Mouse (Mus musculus) c-Kit-positive CD71-positive TER-119-negative erythroid progenitor cells, embryonic 14.5 days (primary cell): ENCODE measurements at regions not wholly inside any gene's neighbourhood (a gene's known extent, or its start where the extent isn't known, plus 50 kb on each side); places are given as distances from the start of the nearest gene placed in this dataset.
"Not testable (repeated sequence)": the region's sequence is repeated elsewhere in the genome, so short reads cannot be mapped to it uniquely, and the experiment has no call there.

Experiments
- DNase-seq: peaks from one replicate; pipeline ENCODE4 v3.0.0-alpha.2; 2013; ENCODE audit warnings: low read depth

GRCm38 (mm10) chr17:83049972-83050535, 165.0 kb upstream of the Pkdcc start:
- DNase-seq = no peak

GRCm38 (mm10) chr17:83050591-83051197, 164.4 kb upstream of the Pkdcc start:
- no peak for DNase-seq

GRCm38 (mm10) chr17:83052613-83053140, 162.4 kb upstream of the Pkdcc start:
- no peak for DNase-seq

- no peak for DNase-seq
These were observed 157.3 kb upstream of the Pkdcc start for GRCm38 (mm10) chr17:83057832-83058231.

GRCm38 (mm10) chr17:83061843-83062242, 153.2 kb upstream of the Pkdcc start:
- no peak for DNase-seq

- DNase-seq = no peak
These were observed 151.2 kb upstream of the Pkdcc start for GRCm38 (mm10) chr17:83063848-83064247.

- not testable (repeated sequence) for DNase-seq
These were observed 150.7 kb upstream of the Pkdcc start for GRCm38 (mm10) chr17:83064376-83064775.

GRCm38 (mm10) chr17:83069246-83069645, 145.8 kb upstream of the Pkdcc start:
- no peak for DNase-seq

- DNase-seq = no peak
These were observed 143.3 kb upstream of the Pkdcc start for GRCm38 (mm10) chr17:83071746-83072145.

- no peak for DNase-seq
These were observed 142.9 kb upstream of the Pkdcc start for GRCm38 (mm10) chr17:83072175-83072574.

GRCm38 (mm10) chr17:83074893-83075292, 140.2 kb upstream of the Pkdcc start:
- no peak for DNase-seq

- DNase-seq = no peak
These were observed 137.1 kb upstream of the Pkdcc start for GRCm38 (mm10) chr17:83077737-83078600.

GRCm38 (mm10) chr17:83078601-83079360, 136.3 kb upstream of the Pkdcc start:
- no peak for DNase-seq

GRCm38 (mm10) chr17:83079361-83079685, 135.8 kb upstream of the Pkdcc start:
- DNase-seq = no peak

- no peak for DNase-seq
These were observed 133.4 kb upstream of the Pkdcc start for GRCm38 (mm10) chr17:83081729-83082128.

GRCm38 (mm10) chr17:83083521-83083920, 131.6 kb upstream of the Pkdcc start:
- no peak for DNase-seq

- DNase-seq = no peak
These were observed 129.2 kb upstream of the Pkdcc start for GRCm38 (mm10) chr17:83085792-83086475.

- no peak for DNase-seq
These were observed 128.4 kb upstream of the Pkdcc start for GRCm38 (mm10) chr17:83086703-83087102.

GRCm38 (mm10) chr17:83088471-83088870, 126.6 kb upstream of the Pkdcc start:
- no peak for DNase-seq

GRCm38 (mm10) chr17:83089856-83090692, 125.0 kb upstream of the Pkdcc start:
- DNase-seq = no peak

GRCm38 (mm10) chr17:83093862-83094261, 121.2 kb upstream of the Pkdcc start:
- no peak for DNase-seq
